Mouse (Mus musculus) heart, adult 2 months (tissue): ENCODE results near the gene Srsf12.

Experiments
- CTCF ChIP-seq: fragments of 200-600 bp; IDR thresholded peaks from 2 replicates; pipeline ENCODE4 v1.8.1; 2022; ENCODE audit warnings: antibody characterized with exemption, mild to moderate bottlenecking, moderate library complexity
- POLR2A ChIP-seq: fragments of 200-500 bp; IDR thresholded peaks from 2 replicates; pipeline ENCODE4 v1.6.1; 2011; ENCODE audit warnings: mild to moderate bottlenecking, low read depth, low read length, control low read depth; ENCODE audit not compliant: insufficient read depth

DNA sequence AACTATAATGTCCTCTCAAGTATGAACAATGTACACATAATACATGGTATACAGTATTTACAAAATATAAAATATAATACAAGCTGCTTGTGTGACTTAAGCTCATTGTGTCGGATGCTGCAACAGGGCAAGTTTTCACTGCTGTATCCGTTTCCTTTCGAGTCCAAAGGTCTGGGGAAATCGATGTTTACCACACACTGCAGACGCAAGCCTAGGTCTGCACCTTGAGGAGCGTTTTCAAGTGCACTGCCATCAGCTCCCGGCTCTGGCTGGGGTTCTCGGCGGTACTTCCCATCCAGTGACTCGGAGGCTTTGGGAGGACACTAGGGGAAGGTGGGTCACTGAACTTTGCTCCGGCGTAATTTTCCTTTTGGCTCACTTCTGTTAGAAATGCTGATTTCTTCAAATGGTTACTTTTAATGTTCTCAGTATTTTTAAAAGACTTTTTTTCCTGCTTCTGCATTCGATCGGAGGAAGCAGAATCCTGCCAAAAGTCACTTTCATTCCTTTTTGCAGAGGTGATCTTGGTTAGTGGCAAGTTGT is 37.1 kb downstream of the Srsf12 start:
- TF ChIP-seq CTCF (no peak), POLR2A (no peak)
